Mouse (Mus musculus) cerebellum, adult 2 months (tissue): ENCODE measurements at regions not wholly inside any gene's neighbourhood (a gene's known extent, or its start where the extent isn't known, plus 50 kb on each side); places are given as distances from the start of the nearest gene placed in this dataset.

Experiments used
- CTCF ChIP-seq: fragments of 200-500 bp; IDR thresholded peaks from 2 replicates; pipeline ENCODE4 v1.5.1; 2011; ENCODE audit warnings: low read depth, mild to moderate bottlenecking, control low read depth, low read length, moderate library complexity, borderline replicate concordance; ENCODE audit not compliant: insufficient read depth
- POLR2A ChIP-seq: fragments of 200-500 bp; IDR thresholded peaks from 2 replicates; pipeline ENCODE4 v1.6.1; 2011; ENCODE audit warnings: low read length, control low read depth, borderline replicate concordance; ENCODE audit not compliant: insufficient read depth

DNA sequence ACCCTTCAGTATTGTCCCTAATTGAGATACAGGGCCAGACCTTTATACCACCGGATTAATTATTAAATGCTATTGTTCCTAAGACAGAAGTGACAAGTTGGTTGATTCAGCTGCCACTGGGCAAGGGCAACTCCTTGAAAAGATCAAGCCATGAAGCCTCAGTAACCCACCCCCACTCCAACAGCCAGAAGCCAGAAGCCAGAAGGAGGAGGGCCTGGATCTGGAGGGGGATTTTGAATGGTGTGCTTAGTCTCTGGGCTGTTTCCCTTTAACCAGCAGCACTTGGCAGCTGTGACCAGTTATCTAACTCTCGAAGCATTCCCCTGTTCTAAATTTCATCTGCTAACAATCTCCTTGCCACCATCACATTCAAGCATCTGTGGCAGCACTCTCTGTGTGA lies 129.1 kb upstream of the Smarca2 start:
- TF ChIP-seq POLR2A = no peak
- TF ChIP-seq CTCF = no peak
